Mouse (Mus musculus): ENCODE results near the gene Smarcal1.

DNA sequence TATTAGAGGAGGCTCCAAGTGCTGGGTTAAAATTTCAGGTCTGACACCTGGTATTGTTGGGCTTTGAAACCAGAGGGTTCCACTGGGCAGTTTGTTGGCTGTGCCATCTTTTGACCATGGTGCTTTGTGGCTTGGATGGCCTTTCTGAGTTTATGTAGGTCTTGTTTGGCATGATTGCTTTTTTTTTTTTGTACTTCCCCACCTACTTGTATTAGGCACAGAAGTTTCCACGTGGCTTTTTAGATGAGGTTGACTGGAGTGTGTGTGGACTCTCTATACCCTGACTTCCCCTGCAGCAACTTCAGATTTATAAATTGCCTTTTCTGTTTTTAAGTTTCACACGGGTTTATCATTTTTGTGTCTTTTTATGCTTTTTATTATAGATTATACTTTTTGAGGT is 5.7 kb downstream of the Smarcal1 start:
- TF ChIP-seq EP300 (optimal IDR thresholded peaks at IDR 0.05) (no peak), CTCF (IDR thresholded peaks at IDR 0.05; ENCODE audit: low read depth) (no peak)

All from stomach, postnatal 0 days (tissue).